Mouse (Mus musculus) thymus, postnatal 0 days (tissue): ENCODE data around the gene Grb2. TPM values are rescaled to one million over a fixed set of nuclear protein-coding genes. Genes with fewer than 3 reads are reported as not detected.

Experiments used
- DNase-seq: peaks from one replicate; pipeline ENCODE4 v3.0.0-alpha.2; 2015; ENCODE audit warnings: low spot score
- polyA plus RNA-seq: library from polyadenylated mRNA; unstranded; fragments of >200 nt; fragmentation: Nextera tagmentation; extraction: Ambion mirVana; gene quantifications from 2 replicates; pipeline ENCODE4 v1.2.1, GENCODE M21; 2015

The Grb2 gene
- polyA plus RNA-seq = 143 and 144 TPM in 2 replicates

- DNase-seq = peak; percentile 99
Measured at GRCm38 (mm10) chr11:115708209-115708876, at the start of gene Grb2. Gene Grb2, minus strand, starts transcription at chr11:115708597.

GRCm38 (mm10) chr11:115753485-115753884 lies 45.1 kb upstream of the Grb2 start:
- no peak for DNase-seq

GRCm38 (mm10) chr11:115752653-115753052 lies 44.3 kb upstream of the Grb2 start:
- no peak for DNase-seq

- DNase-seq = peak; percentile 47
Measured at GRCm38 (mm10) chr11:115751725-115752124, 43.3 kb upstream of the Grb2 start.

GRCm38 (mm10) chr11:115749834-115750233 lies 41.4 kb upstream of the Grb2 start:
- DNase-seq = no peak

- peak; percentile 69 for DNase-seq
Measured at GRCm38 (mm10) chr11:115747351-115747750, 39.0 kb upstream of the Grb2 start.

GRCm38 (mm10) chr11:115746762-115747161 lies 38.4 kb upstream of the Grb2 start:
- peak; percentile 35 for DNase-seq

- peak; percentile 58 for DNase-seq
Measured at GRCm38 (mm10) chr11:115746109-115746508, 37.7 kb upstream of the Grb2 start.

GRCm38 (mm10) chr11:115744385-115744784 lies 36.0 kb upstream of the Grb2 start:
- no peak for DNase-seq

GRCm38 (mm10) chr11:115742926-115743325 lies 34.5 kb upstream of the Grb2 start:
- no peak for DNase-seq

GRCm38 (mm10) chr11:115741070-115741469 lies 32.7 kb upstream of the Grb2 start:
- DNase-seq = no peak

- no peak for DNase-seq
Measured at GRCm38 (mm10) chr11:115738275-115738885, 30.0 kb upstream of the Grb2 start.

- no peak for DNase-seq
Measured at GRCm38 (mm10) chr11:115737608-115738208, 29.3 kb upstream of the Grb2 start.

- DNase-seq = no peak
Measured at GRCm38 (mm10) chr11:115734041-115734686, 25.8 kb upstream of the Grb2 start.

GRCm38 (mm10) chr11:115723231-115723630 lies 14.8 kb upstream of the Grb2 start:
- no peak for DNase-seq

- peak; percentile 78 for DNase-seq
Measured at GRCm38 (mm10) chr11:115722638-115723037, 14.2 kb upstream of the Grb2 start.

GRCm38 (mm10) chr11:115717660-115718390 lies 9.4 kb upstream of the Grb2 start:
- peak; percentile 22 for DNase-seq

- peak; percentile 44 for DNase-seq
Measured at GRCm38 (mm10) chr11:115716410-115717338, 8.3 kb upstream of the Grb2 start.

GRCm38 (mm10) chr11:115714491-115714890 lies 6.1 kb upstream of the Grb2 start:
- DNase-seq = peak; percentile 65

GRCm38 (mm10) chr11:115713447-115713846 lies 5.0 kb upstream of the Grb2 start:
- no peak for DNase-seq
